Comparison of ENCODE assay signal across 7 mouse cellular contexts in the genomic region with DNA sequence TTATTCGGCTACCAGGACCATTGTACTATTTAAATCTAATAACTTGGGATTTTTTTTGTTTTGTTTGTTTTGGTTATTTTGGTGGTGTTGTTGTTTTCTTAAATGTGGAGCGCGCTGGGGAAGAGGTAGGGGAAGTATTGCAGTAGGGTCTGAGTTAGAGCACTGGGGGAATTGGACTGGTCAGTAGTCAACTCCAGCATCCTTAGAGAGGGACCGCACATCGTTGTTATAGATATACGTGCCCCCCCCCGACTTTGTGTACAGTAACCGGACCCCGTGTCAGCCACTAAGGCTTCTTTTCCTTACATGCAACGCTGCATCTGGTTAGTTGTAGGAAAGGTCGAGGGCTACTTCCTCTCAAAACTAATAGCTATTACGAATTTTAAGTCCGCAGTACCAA.
DNase-seq lines count a peak whose midpoint lies in the region; ATAC-seq and TF ChIP-seq lines count a peak whose summit lies in the region.

No protein-coding gene starts in this region.

- no peaks in the 10 kb centered on the region for H3K36me3 ChIP-seq in forebrain, embryonic 15.5 days
- no peaks in the 10 kb centered on the region for H3K36me3 ChIP-seq in limb, embryonic 14.5 days (ENCODE audit: control insufficient read depth, insufficient read depth, low read length)
- H3K36me3 ChIP-seq in small intestine, adult 2 months (ENCODE audit: control insufficient read depth, insufficient read depth, low read length): no peaks in the 10 kb centered on the region

- 13% methylated on average over 13 of the region's 13 CpGs for WGBS in lung, adult 2 months
- 25% methylated on average over 13 of the region's 13 CpGs for WGBS in forebrain, embryonic 15.5 days
- WGBS in limb, embryonic 14.5 days: 16% methylated on average over 13 of the region's 13 CpGs
- 14% methylated on average over 13 of the region's 13 CpGs for WGBS in small intestine, adult 2 months

- H3K4me2 ChIP-seq in forebrain, embryonic 15.5 days (replicated peaks): peak overlapping the region; percentile 85
- peak overlapping the region; percentile 90 for H3K4me2 ChIP-seq in limb, embryonic 14.5 days (replicated peaks; ENCODE audit: low read depth, low read length, severe bottlenecking)

- TF ChIP-seq POLR2A in lung, adult 2 months (IDR thresholded peaks at IDR 0.05; ENCODE audit: borderline replicate concordance, extremely low read depth, low read depth, low read length): no peak
- no peak for TF ChIP-seq POLR2A in limb, embryonic 14.5 days (IDR thresholded peaks at IDR 0.05; ENCODE audit: borderline replicate concordance, extremely low read depth, insufficient read depth, insufficient read length)
- no peak for TF ChIP-seq POLR2A in small intestine, adult 2 months (IDR thresholded peaks at IDR 0.05; ENCODE audit: low read depth, low read length)

- no peak for ATAC-seq in forebrain, embryonic 15.5 days (replicated peaks)
- ATAC-seq in limb, embryonic 14.5 days (ENCODE audit: low FRiP score, low read depth): no peak
- no peak for ATAC-seq in megakaryocyte progenitor cell, adult 5-6 weeks (replicated peaks; ENCODE audit: poor library complexity)

- no peaks in the 10 kb centered on the region for H3K9me3 ChIP-seq in forebrain, embryonic 15.5 days
- no peaks in the 10 kb centered on the region for H3K9me3 ChIP-seq in limb, embryonic 14.5 days (ENCODE audit: control insufficient read depth, low read length)

- no peak for DNase-seq in lung, adult 2 months
- no peak for DNase-seq in lung, postnatal 36 days
- no peak for DNase-seq in limb, embryonic 14.5 days (ENCODE audit: low spot score)
- DNase-seq in layer of hippocampus, adult 8-10 months (ENCODE audit: low spot score in 2 of 2): no peak

- peak overlapping the region; percentile 89 for H3K27ac ChIP-seq in forebrain, embryonic 15.5 days (replicated peaks)
- H3K27ac ChIP-seq in limb, embryonic 14.5 days (replicated peaks; ENCODE audit: low read depth, low read length): no peak overlapping the region
- peak overlapping the region; percentile 18; the same call in 1 of the 2 replicates for H3K27ac ChIP-seq in small intestine, adult 2 months (ENCODE audit: insufficient read depth, low read depth, low read length)

- H3K4me1 ChIP-seq in lung, adult 2 months (ENCODE audit: control insufficient read depth, insufficient read depth, low read length): peaks cover 17% of the 10 kb centered on the region
- H3K4me1 ChIP-seq in forebrain, embryonic 15.5 days: peaks cover 37% of the 10 kb centered on the region
- H3K4me1 ChIP-seq in limb, embryonic 14.5 days (ENCODE audit: control insufficient read depth, insufficient read depth, low read length): peaks cover under 1% of the 10 kb centered on the region; the same call in 1 of the 2 replicates
- H3K4me1 ChIP-seq in small intestine, adult 2 months (ENCODE audit: control insufficient read depth, insufficient read depth, insufficient read length, low read length): peaks cover 14% of the 10 kb centered on the region; the same call in 1 of the 2 replicates

- TF ChIP-seq CTCF in lung, adult 2 months (IDR thresholded peaks at IDR 0.05; ENCODE audit: insufficient read depth, low read length): no peak
- TF ChIP-seq CTCF in small intestine, adult 2 months (IDR thresholded peaks at IDR 0.05; ENCODE audit: extremely low read depth, insufficient read length, insufficient replicate concordance, low read depth, low read length): no peak

- H3K9ac ChIP-seq in forebrain, embryonic 15.5 days (replicated peaks): peak overlapping the region; percentile 80
- H3K9ac ChIP-seq in limb, embryonic 14.5 days (ENCODE audit: low read depth, low read length, severe bottlenecking): peak overlapping the region; percentile 73

- H3K27me3 ChIP-seq in forebrain, embryonic 15.5 days: no peaks in the 10 kb centered on the region
- H3K27me3 ChIP-seq in limb, embryonic 14.5 days (ENCODE audit: control insufficient read depth, insufficient read depth, low read length): peaks cover 8% of the 10 kb centered on the region; the same call in 1 of the 2 replicates
- H3K27me3 ChIP-seq in small intestine, adult 2 months (ENCODE audit: control insufficient read depth, insufficient read depth, low read length): no peaks in the 10 kb centered on the region

- peak overlapping the region; percentile 67 for H3K4me3 ChIP-seq in lung, adult 2 months (replicated peaks; ENCODE audit: extremely low read depth, low read depth, low read length)
- peak overlapping the region; percentile 71 for H3K4me3 ChIP-seq in forebrain, embryonic 15.5 days
- peak overlapping the region; percentile 81 for H3K4me3 ChIP-seq in limb, embryonic 14.5 days (replicated peaks; ENCODE audit: low read length)
- peak overlapping the region; percentile 99 for H3K4me3 ChIP-seq in small intestine, adult 2 months (ENCODE audit: low read depth, low read length)
